Mouse (Mus musculus) neural tube, embryonic 10.5 days (tissue): Measurements from ENCODE around the gene Gm21981.
"Not testable (repeated sequence)": the region's sequence is repeated elsewhere in the genome, so short reads cannot be mapped to it uniquely, and the experiment has no call there.

ENCODE experiments used
- DNase-seq: peaks from one replicate; pipeline ENCODE4 v3.0.0-alpha.2; 2017; ENCODE audit warnings: low spot score; ENCODE audit errors: extremely low spot score

Gm21981 gene

GRCm38 (mm10) chr17:47669166-47669565, 25.1 kb downstream of the Gm21981 start:
- no peak for DNase-seq

GRCm38 (mm10) chr17:47664474-47664873, 29.8 kb downstream of the Gm21981 start:
- no peak for DNase-seq

- DNase-seq = peak; percentile 55
These were observed 31.1 kb downstream of the Gm21981 start for GRCm38 (mm10) chr17:47663009-47663713.

GRCm38 (mm10) chr17:47658741-47659243, 35.5 kb downstream of the Gm21981 start:
- DNase-seq = no peak

GRCm38 (mm10) chr17:47657901-47658300, 36.4 kb downstream of the Gm21981 start:
- no peak for DNase-seq

- no peak for DNase-seq
These were observed 38.6 kb downstream of the Gm21981 start for GRCm38 (mm10) chr17:47655697-47656096.

- DNase-seq = not testable (repeated sequence)
These were observed 39.9 kb downstream of the Gm21981 start for GRCm38 (mm10) chr17:47654346-47654745.

GRCm38 (mm10) chr17:47651953-47652352, 42.3 kb downstream of the Gm21981 start:
- no peak for DNase-seq

- DNase-seq = no peak
These were observed 45.3 kb downstream of the Gm21981 start for GRCm38 (mm10) chr17:47648966-47649365.

GRCm38 (mm10) chr17:47646683-47647082, 47.6 kb downstream of the Gm21981 start:
- DNase-seq = peak; percentile 74

GRCm38 (mm10) chr17:47642992-47643391, 51.3 kb downstream of the Gm21981 start:
- no peak for DNase-seq
